Mouse (Mus musculus) hindbrain, embryonic 16.5 days (tissue): Measurements from ENCODE around the gene Inhbe. TPM values are rescaled to one million over a fixed set of nuclear protein-coding genes. Genes with fewer than 3 reads are reported as not detected.
A peak's percentile ranks its signal among the peaks of the same experiment; 100 is the strongest.

ENCODE experiments used
- ATAC-seq: fragments of 200-750 bp; cut with Nextera tagmentation; 2 replicates; pipeline ENCODE4 v1.8.0; 2017; ENCODE audit warnings: moderate TSS enrichment, moderate library complexity
- H3K27ac ChIP-seq: fragments of 300-500 bp; sonication (generic); 2 replicates; pipeline ENCODE4 v1.5.1; 2014; ENCODE audit warnings: low read depth, mild to moderate bottlenecking, control low read depth, low read length, moderate library complexity
- H3K27me3 ChIP-seq: fragments of 300-500 bp; sonication (generic); replicated peaks from 2 replicates; pipeline ENCODE4 v1.6.1; 2014; ENCODE audit warnings: low read length; ENCODE audit not compliant: control insufficient read depth, insufficient read depth
- H3K36me3 ChIP-seq: fragments of 300-500 bp; sonication (generic); 2 replicates; pipeline ENCODE4 v1.6.1; 2014; ENCODE audit warnings: mild to moderate bottlenecking, low read length, moderate library complexity, mixed read lengths; ENCODE audit not compliant: control insufficient read depth, insufficient read depth
- H3K4me1 ChIP-seq: fragments of 300-500 bp; sonication (generic); 2 replicates; pipeline ENCODE4 v1.6.1; 2014; ENCODE audit warnings: low read depth, low read length; ENCODE audit not compliant: control insufficient read depth, insufficient read depth
- H3K4me2 ChIP-seq: fragments of 300-500 bp; sonication (generic); 2 replicates; pipeline ENCODE4 v1.6.1; 2014; ENCODE audit warnings: mild to moderate bottlenecking, low read length, control low read depth, moderate library complexity
- H3K4me3 ChIP-seq: fragments of 300-500 bp; sonication (generic); 2 replicates; pipeline ENCODE4 v1.5.1; 2014; ENCODE audit warnings: mild to moderate bottlenecking, low read length, control low read depth, moderate library complexity
- H3K9ac ChIP-seq: fragments of 300-500 bp; sonication (generic); 2 replicates; pipeline ENCODE4 v1.6.1; 2014; ENCODE audit warnings: low read depth, mild to moderate bottlenecking, control low read depth, low read length, moderate library complexity
- H3K9me3 ChIP-seq: fragments of 300-500 bp; sonication (generic); 2 replicates; pipeline ENCODE4 v1.6.1; 2014; ENCODE audit warnings: mild to moderate bottlenecking, low read length, moderate library complexity; ENCODE audit not compliant: control insufficient read depth
- WGBS: fragments of 180-500 bp; shearing (Covaris S2); extraction: QIAGEN DNeasy Blood & Tissue Kit; methylation state at CpG from one replicate; pipeline ENCODE4 v1.1.7; 2014; 5-methylcytosine and 5-hydroxymethylcytosine counted together
- polyA plus RNA-seq: library from polyadenylated mRNA; unstranded; fragments of >200 nt; fragmentation: Nextera tagmentation; extraction: Ambion mirVana; gene quantifications from 2 replicates; pipeline ENCODE4 v1.2.1, GENCODE M21; 2015

Gene Inhbe
- polyA plus RNA-seq, 1 experiment from 2014 or later = 0.03 TPM

GRCm38 (mm10) chr10:127327461-127328145, 26.6 kb downstream of the Inhbe start:
- no peaks in the 10 kb centered on the region for H3K36me3 ChIP-seq
- H3K9me3 ChIP-seq = 0 out of 2 replicates have a peak, but pooled peaks cover 2% of the 10 kb centered on the region
- H3K4me3 ChIP-seq = no peak overlapping the region
- H3K4me1 ChIP-seq = peaks cover 10% of the 10 kb centered on the region
- no peak for ATAC-seq
- H3K27ac ChIP-seq = no peak overlapping the region
- 46% methylated on average over 18 of the region's 18 CpGs for WGBS
- peaks cover 54% of the 10 kb centered on the region for H3K27me3 ChIP-seq
- H3K4me2 ChIP-seq = no peak overlapping the region
- no peak overlapping the region for H3K9ac ChIP-seq

- Histone ChIP-seq H3K27me3 (peaks cover 56% of the 10 kb centered on the region), H3K36me3 (no peaks in the 10 kb centered on the region)
Measured at GRCm38 (mm10) chr10:127326828-127327227, 27.4 kb downstream of the Inhbe start.

GRCm38 (mm10) chr10:127326017-127326801, 28.0 kb downstream of the Inhbe start:
- ATAC-seq = 0 out of 2 replicates have a peak, but pooled peaks have one; percentile 19
- WGBS = under 1% methylated on average over 54 of the region's 54 CpGs
- no peaks in the 10 kb centered on the region for H3K36me3 ChIP-seq
- peak overlapping the region; percentile 56 for H3K9ac ChIP-seq
- H3K4me2 ChIP-seq = peak overlapping the region; percentile 68
- H3K27me3 ChIP-seq = peaks cover 56% of the 10 kb centered on the region
- H3K4me3 ChIP-seq = peak overlapping the region; percentile 39
- no peak overlapping the region for H3K27ac ChIP-seq
- H3K9me3 ChIP-seq = 0 out of 2 replicates have a peak, but pooled peaks cover 2% of the 10 kb centered on the region
- H3K4me1 ChIP-seq = peaks cover 10% of the 10 kb centered on the region

More at GRCm38 (mm10) chr10:127326828-127327227, 27.4 kb downstream of the Inhbe start:
- 6% methylated on average over 29 of the region's 29 CpGs for WGBS
- peak overlapping the region; percentile 39 for H3K4me3 ChIP-seq
- 0 out of 2 replicates have a peak, but pooled peaks cover 2% of the 10 kb centered on the region for H3K9me3 ChIP-seq
- peaks cover 10% of the 10 kb centered on the region for H3K4me1 ChIP-seq
- H3K27ac ChIP-seq = no peak overlapping the region
- peak overlapping the region; percentile 68 for H3K4me2 ChIP-seq
- no peak for ATAC-seq
- peak overlapping the region; percentile 56 for H3K9ac ChIP-seq

GRCm38 (mm10) chr10:127325454-127326016, 28.7 kb downstream of the Inhbe start:
- 0 out of 2 replicates have a peak, but pooled peaks cover 2% of the 10 kb centered on the region for H3K9me3 ChIP-seq
- no peak overlapping the region for H3K9ac ChIP-seq
- H3K4me2 ChIP-seq = no peak overlapping the region; the same call in 1 of the 2 replicates
- ATAC-seq = no peak
- WGBS = 27% methylated on average over 14 of the region's 14 CpGs
- no peak overlapping the region for H3K27ac ChIP-seq
- peaks cover 56% of the 10 kb centered on the region for H3K27me3 ChIP-seq
- H3K4me1 ChIP-seq = peaks cover 10% of the 10 kb centered on the region
- no peaks in the 10 kb centered on the region for H3K36me3 ChIP-seq
- no peak overlapping the region for H3K4me3 ChIP-seq

GRCm38 (mm10) chr10:127324495-127324894, 29.7 kb downstream of the Inhbe start:
- no peak for ATAC-seq
- Histone ChIP-seq H3K4me2 (no peak overlapping the region), H3K4me3 (no peak overlapping the region), H3K36me3 (no peaks in the 10 kb centered on the region), H3K9ac (no peak overlapping the region), H3K27me3 (peaks cover 53% of the 10 kb centered on the region), H3K4me1 (peaks cover 10% of the 10 kb centered on the region), H3K9me3 (0 out of 2 replicates have a peak, but pooled peaks cover 2% of the 10 kb centered on the region), H3K27ac (no peak overlapping the region)
- WGBS = 24% methylated on average over 3 of the region's 7 CpGs

- no peaks in the 10 kb centered on the region for H3K36me3 ChIP-seq
- H3K9ac ChIP-seq = no peak overlapping the region
- peaks cover 10% of the 10 kb centered on the region for H3K4me1 ChIP-seq
- no peak overlapping the region for H3K4me2 ChIP-seq
- H3K27ac ChIP-seq = no peak overlapping the region
- H3K27me3 ChIP-seq = peaks cover 44% of the 10 kb centered on the region
- no peak for ATAC-seq
- 82% methylated on average over 17 of the region's 17 CpGs for WGBS
- H3K4me3 ChIP-seq = no peak overlapping the region
- H3K9me3 ChIP-seq = 0 out of 2 replicates have a peak, but pooled peaks cover 2% of the 10 kb centered on the region
Measured at GRCm38 (mm10) chr10:127323131-127323855, 30.9 kb downstream of the Inhbe start.

GRCm38 (mm10) chr10:127322669-127323068, 31.5 kb downstream of the Inhbe start:
- Histone ChIP-seq H3K36me3 (no peaks in the 10 kb centered on the region), H3K4me3 (no peak overlapping the region), H3K4me1 (peaks cover 10% of the 10 kb centered on the region), H3K27ac (no peak overlapping the region), H3K9me3 (0 out of 2 replicates have a peak, but pooled peaks cover 2% of the 10 kb centered on the region), H3K27me3 (peaks cover 37% of the 10 kb centered on the region), H3K9ac (no peak overlapping the region), H3K4me2 (no peak overlapping the region)
- 85% methylated on average over 4 of the region's 4 CpGs for WGBS
- no peak for ATAC-seq

GRCm38 (mm10) chr10:127322178-127322577, 32.0 kb downstream of the Inhbe start:
- Histone ChIP-seq H3K36me3 (no peaks in the 10 kb centered on the region), H3K9me3 (0 out of 2 replicates have a peak, but pooled peaks cover under 1% of the 10 kb centered on the region), H3K4me3 (no peak overlapping the region), H3K4me1 (peaks cover 10% of the 10 kb centered on the region), H3K9ac (no peak overlapping the region), H3K27ac (no peak overlapping the region), H3K4me2 (no peak overlapping the region), H3K27me3 (peaks cover 32% of the 10 kb centered on the region)
- 66% methylated on average over 13 of the region's 13 CpGs for WGBS
- no peak for ATAC-seq
